ENCODE assay signal across 8 mouse cellular contexts in the genomic region with DNA sequence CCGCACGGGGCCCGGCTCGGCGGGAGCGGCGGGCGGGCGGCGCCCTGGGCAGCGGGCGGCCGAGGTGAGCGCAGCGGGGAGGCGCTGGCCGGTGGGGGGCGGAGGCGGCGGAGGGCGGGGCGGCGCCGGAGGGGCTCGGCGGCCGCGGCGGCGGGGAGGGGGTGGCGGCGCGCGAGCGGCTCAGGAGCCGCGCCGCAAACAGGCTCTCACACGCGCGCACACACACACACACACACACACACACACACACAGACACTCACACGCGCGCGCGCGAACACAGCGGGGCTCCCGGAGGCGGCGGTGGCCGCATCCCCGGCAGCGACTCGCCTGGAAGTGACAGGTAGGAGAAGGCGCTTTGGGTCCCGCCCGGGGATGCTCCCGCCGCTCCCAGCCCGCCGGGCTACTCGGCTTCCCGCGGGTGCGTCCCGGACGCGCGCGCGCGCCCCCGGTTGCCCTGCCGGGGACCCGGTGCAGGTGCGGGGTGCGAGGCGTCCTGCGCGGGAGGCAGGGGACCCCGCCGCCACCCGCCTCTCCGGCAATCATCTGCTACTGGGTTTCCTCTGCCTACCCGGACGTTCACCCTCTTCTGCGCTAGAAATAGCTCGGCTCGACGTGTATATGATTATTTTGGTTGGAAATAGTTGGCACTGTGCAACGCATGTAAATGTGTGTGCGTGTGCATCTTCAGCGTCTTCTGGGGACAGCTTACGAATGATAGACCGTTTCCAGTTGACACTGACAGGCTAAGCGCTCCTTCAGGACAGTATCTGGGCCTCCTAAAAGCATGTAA. TPM values are rescaled to one million over a fixed set of nuclear protein-coding genes. Genes with fewer than 3 reads are reported as not detected.
DNase-seq lines count a peak whose midpoint lies in the region; ATAC-seq and TF ChIP-seq lines count a peak whose summit lies in the region.

No protein-coding gene starts in this region.

- ATAC-seq in forebrain, embryonic 14.5 days: peak; percentile 64

- peaks cover 19% of the 10 kb centered on the region for H3K36me3 ChIP-seq in E14TG2a.4 (ENCODE audit: insufficient read depth, low read length)
- no peaks in the 10 kb centered on the region for H3K36me3 ChIP-seq in forebrain, embryonic 14.5 days (ENCODE audit: control insufficient read depth, insufficient read depth, low read length)

- no peaks in the 10 kb centered on the region for H3K9me3 ChIP-seq in E14TG2a.4 (ENCODE audit: low read length)
- no peaks in the 10 kb centered on the region for H3K9me3 ChIP-seq in forebrain, embryonic 14.5 days (replicated peaks; ENCODE audit: control insufficient read depth, low read length)

- TF ChIP-seq CTCF in E14TG2a.4 (conservative IDR thresholded peaks at IDR 0.05; ENCODE audit: low read length): no peak
- TF ChIP-seq CTCF in lung, adult 2 months (IDR thresholded peaks at IDR 0.05; ENCODE audit: insufficient read depth, low read length): no peak
- no peak for TF ChIP-seq CTCF in olfactory bulb, adult 2 months (IDR thresholded peaks at IDR 0.05; ENCODE audit: insufficient read depth, low read depth, low read length)

- peak overlapping the region; percentile 86 for H3K4me3 ChIP-seq in E14TG2a.4 (replicated peaks; ENCODE audit: low read length)
- H3K4me3 ChIP-seq in forebrain, embryonic 14.5 days (ENCODE audit: low read depth, low read length): peak overlapping the region; percentile 78
- peak overlapping the region; percentile 87 for H3K4me3 ChIP-seq in lung, adult 2 months (replicated peaks; ENCODE audit: extremely low read depth, low read depth, low read length)
- peak overlapping the region; percentile 66 for H3K4me3 ChIP-seq in olfactory bulb, adult 2 months (ENCODE audit: insufficient read depth, low read depth, low read length)

- peak overlapping the region; percentile 95 for H3K27ac ChIP-seq in forebrain, embryonic 14.5 days (ENCODE audit: low read depth, low read length)
- peak overlapping the region; percentile 11 for H3K27ac ChIP-seq in olfactory bulb, adult 2 months (ENCODE audit: insufficient read depth, low read depth, low read length)

- no peaks in the 10 kb centered on the region for H3K27me3 ChIP-seq in E14TG2a.4 (ENCODE audit: insufficient read depth, low read length)
- no peaks in the 10 kb centered on the region for H3K27me3 ChIP-seq in forebrain, embryonic 14.5 days (replicated peaks; ENCODE audit: control insufficient read depth, insufficient read depth, low read length)

- peak overlapping the region; percentile 92 for H3K9ac ChIP-seq in forebrain, embryonic 14.5 days (ENCODE audit: low read length)

- intact Hi-C loops in heart, postnatal 10 days (cut with DNase I): loop anchor here (2.0 to 5.0 kb wide), 5 partner anchors 33 to 268 kb away; no protein-coding TSS in a partner anchor

- under 1% methylated on average over 77 of the region's 97 CpGs for WGBS in forebrain, embryonic 14.5 days
- 4% methylated on average over 97 of the region's 97 CpGs for WGBS in lung, adult 2 months
- 3% methylated on average over 79 of the region's 97 CpGs for WGBS in olfactory bulb, adult 2 months

- H3K4me1 ChIP-seq in E14TG2a.4 (replicated peaks; ENCODE audit: low read depth, low read length): peaks cover 48% of the 10 kb centered on the region
- no peaks in the 10 kb centered on the region for H3K4me1 ChIP-seq in forebrain, embryonic 14.5 days (ENCODE audit: control insufficient read depth, insufficient read depth, low read length)
- H3K4me1 ChIP-seq in lung, adult 2 months (ENCODE audit: control insufficient read depth, insufficient read depth, low read length): peaks cover 2% of the 10 kb centered on the region
- H3K4me1 ChIP-seq in olfactory bulb, adult 2 months (ENCODE audit: control insufficient read depth, insufficient read depth, low read length): no peaks in the 10 kb centered on the region; the same call in 1 of the 2 replicates

- H3K4me2 ChIP-seq in forebrain, embryonic 14.5 days (ENCODE audit: low read length): peak overlapping the region; percentile 65

- peak; percentile 7 for DNase-seq in c-Kit-positive CD71-positive TER-119-negative erythroid progenitor cells, embryonic 14.5 days (ENCODE audit: low read depth)
- DNase-seq in forebrain, embryonic 14.5 days (ENCODE audit: low spot score): peak; percentile 66
- DNase-seq in heart, postnatal 10 days: peak; percentile 74 to 76
- DNase-seq in kidney, postnatal 4 days: peak; percentile 71 to 80
- DNase-seq in lung, adult 2 months: peak; percentile 70
- DNase-seq in thymus, postnatal 0 days (ENCODE audit: low spot score): peak; percentile 66

- TF ChIP-seq POLR2A in lung, adult 2 months (IDR thresholded peaks at IDR 0.05; ENCODE audit: borderline replicate concordance, extremely low read depth, low read depth, low read length): no peak
- TF ChIP-seq POLR2A in olfactory bulb, adult 2 months (IDR thresholded peaks at IDR 0.05; ENCODE audit: insufficient read depth, low read depth, low read length): no peak

RNA-seq across cellular contexts. Expression of gene Plcb4, which starts 0.8 kb away (rescaled TPM):
- 7.1 and 12.0 TPM in 2 replicates for polyA plus RNA-seq in forebrain, embryonic 14.5 days (2014; fragmentation: Nextera tagmentation; extraction: Ambion mirVana)
- 10 to 100 TPM; 71.4 to 95.2 TPM for total RNA-seq in heart, postnatal 10 days (2021)
- 15.6 and 20.3 TPM in 2 replicates for polyA plus RNA-seq in lung, adult 2 months (2012; rRNA removed)
- polyA plus RNA-seq in olfactory bulb, adult 2 months (2012; ENCODE audit: insufficient read depth, insufficient read length, low replicate concordance, missing spikeins): not detected in 2 replicates
- polyA plus RNA-seq in thymus, postnatal 0 days (2015; fragmentation: Nextera tagmentation; extraction: Ambion mirVana): 6.5 and 7.2 TPM in 2 replicates

Comparison
In these comparisons a context has a peak if more than half of its experiments do, and no peak if none do; other contexts are left out.
1. Peak in every context shown above with its lines: DNase-seq, ATAC-seq, H3K4me3 ChIP-seq and H3K27ac ChIP-seq.
2. DNase-seq: peak in every context shown above with its lines; median percentile 76 in kidney, postnatal 4 days; 75 in heart, postnatal 10 days; 70 in lung, adult 2 months; 66 in forebrain, embryonic 14.5 days; 66 in thymus, postnatal 0 days; 7 in c-Kit-positive CD71-positive TER-119-negative erythroid progenitor cells, embryonic 14.5 days.